Mouse (Mus musculus): ENCODE results near the gene C1galt1. TPM values are rescaled to one million over a fixed set of nuclear protein-coding genes. Genes with fewer than 3 reads are reported as not detected.

The C1galt1 gene
- polyA plus RNA-seq, 1 experiment from 2014 or later, result 8.1 TPM

DNA sequence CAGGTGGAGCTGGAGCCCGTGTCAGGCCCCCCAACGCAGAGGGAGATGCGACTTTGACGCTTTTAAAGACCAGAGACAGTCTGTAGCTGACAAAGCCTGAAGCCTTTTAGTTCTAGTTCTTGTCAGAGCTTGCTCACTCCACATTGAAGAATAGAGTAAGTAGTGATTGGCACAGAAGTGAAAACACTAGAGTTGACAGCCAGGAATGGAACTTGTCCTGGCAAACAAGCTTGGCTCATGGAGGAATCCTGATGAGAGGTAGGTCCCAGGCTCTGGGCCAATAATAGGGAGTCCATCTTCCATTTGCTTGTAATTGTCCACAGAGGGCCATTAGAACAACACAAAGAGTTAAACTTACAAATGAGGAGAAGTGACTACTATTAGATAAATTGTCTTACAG lies 18.7 kb downstream of the C1galt1 start:
- Histone ChIP-seq H3K4me3 (ENCODE audit: low read depth, low read length) (no peak overlapping the region), H3K36me3 (ENCODE audit: control insufficient read depth, insufficient read depth, low read length) (peaks cover 7% of the 10 kb centered on the region), H3K9me3 (ENCODE audit: control insufficient read depth, low read length) (no peaks in the 10 kb centered on the region), H3K27ac (replicated peaks) (no peak overlapping the region), H3K9ac (ENCODE audit: low read length) (no peak overlapping the region), H3K4me2 (replicated peaks; ENCODE audit: low read depth) (no peak overlapping the region), H3K4me1 (replicated peaks; ENCODE audit: control insufficient read depth, insufficient read depth) (no peaks in the 10 kb centered on the region), H3K27me3 (ENCODE audit: control insufficient read depth, insufficient read depth, low read length) (no peaks in the 10 kb centered on the region)
- no peak for TF ChIP-seq CTCF (IDR thresholded peaks at IDR 0.05; ENCODE audit: low read depth)
- no peak for TF ChIP-seq EP300 (optimal IDR thresholded peaks at IDR 0.05)
- DNase-seq (ENCODE audit: low spot score), result no peak
- no peak for ATAC-seq (ENCODE audit: low FRiP score, low TSS enrichment)
- 81% methylated on average over 4 of the region's 4 CpGs for WGBS

DNA sequence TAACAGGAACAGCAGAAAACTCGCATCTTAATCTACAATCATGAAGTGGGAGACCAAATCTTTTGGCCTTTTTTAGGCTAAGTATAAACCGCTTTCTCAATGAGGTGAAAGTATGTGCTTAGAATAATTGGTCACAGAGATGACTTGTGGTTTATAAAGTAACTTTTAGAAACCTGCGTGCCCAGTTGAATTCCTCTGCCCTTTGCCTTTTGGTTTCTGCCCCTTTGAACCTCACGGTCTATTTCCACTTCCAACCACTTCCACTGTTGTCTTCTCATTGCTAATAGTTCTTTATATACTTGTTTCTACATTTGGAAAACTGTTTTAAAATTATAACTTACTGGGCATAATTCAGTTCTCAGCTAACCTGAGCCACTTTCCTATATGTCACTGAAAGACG lies 32.2 kb downstream of the C1galt1 start:
- WGBS, result 90% methylated on average over 5 of the region's 5 CpGs

GRCm38 (mm10) chr6:7881595-7882128 lies 37.0 kb downstream of the C1galt1 start:
- Histone ChIP-seq H3K27ac (replicated peaks) (no peak overlapping the region), H3K9me3 (ENCODE audit: control insufficient read depth, low read length) (no peaks in the 10 kb centered on the region), H3K4me3 (ENCODE audit: low read depth, low read length) (no peak overlapping the region), H3K9ac (ENCODE audit: low read length) (no peak overlapping the region), H3K4me1 (replicated peaks; ENCODE audit: control insufficient read depth, insufficient read depth) (no peaks in the 10 kb centered on the region), H3K36me3 (ENCODE audit: control insufficient read depth, insufficient read depth, low read length) (no peaks in the 10 kb centered on the region), H3K4me2 (replicated peaks; ENCODE audit: low read depth) (no peak overlapping the region), H3K27me3 (ENCODE audit: control insufficient read depth, insufficient read depth, low read length) (no peaks in the 10 kb centered on the region)
- ATAC-seq (ENCODE audit: low FRiP score, low TSS enrichment) (no peak), DNase-seq (ENCODE audit: low spot score) (no peak)
- WGBS, result 66% methylated on average over 1 of the region's 1 CpGs
- TF ChIP-seq CTCF (IDR thresholded peaks at IDR 0.05; ENCODE audit: low read depth), result no peak
- no peak for TF ChIP-seq EP300 (optimal IDR thresholded peaks at IDR 0.05)

More for the DNA sequence above, 32.2 kb downstream of the C1galt1 start:
- Histone ChIP-seq H3K9ac (ENCODE audit: low read length) (no peak overlapping the region), H3K27ac (replicated peaks) (no peak overlapping the region), H3K36me3 (ENCODE audit: control insufficient read depth, insufficient read depth, low read length) (peaks cover 2% of the 10 kb centered on the region; the same call in 1 of the 2 replicates), H3K4me1 (replicated peaks; ENCODE audit: control insufficient read depth, insufficient read depth) (no peaks in the 10 kb centered on the region), H3K27me3 (ENCODE audit: control insufficient read depth, insufficient read depth, low read length) (no peaks in the 10 kb centered on the region), H3K4me3 (ENCODE audit: low read depth, low read length) (no peak overlapping the region), H3K4me2 (replicated peaks; ENCODE audit: low read depth) (no peak overlapping the region), H3K9me3 (ENCODE audit: control insufficient read depth, low read length) (no peaks in the 10 kb centered on the region)
- ATAC-seq (ENCODE audit: low FRiP score, low TSS enrichment) (no peak), DNase-seq (ENCODE audit: low spot score) (no peak)
- no peak for TF ChIP-seq EP300 (optimal IDR thresholded peaks at IDR 0.05)
- no peak for TF ChIP-seq CTCF (IDR thresholded peaks at IDR 0.05; ENCODE audit: low read depth)

- Histone ChIP-seq H3K27ac (replicated peaks) (no peak overlapping the region), H3K9ac (ENCODE audit: low read length) (no peak overlapping the region), H3K27me3 (ENCODE audit: control insufficient read depth, insufficient read depth, low read length) (no peaks in the 10 kb centered on the region), H3K36me3 (ENCODE audit: control insufficient read depth, insufficient read depth, low read length) (no peaks in the 10 kb centered on the region), H3K4me1 (replicated peaks; ENCODE audit: control insufficient read depth, insufficient read depth) (no peaks in the 10 kb centered on the region), H3K4me3 (ENCODE audit: low read depth, low read length) (no peak overlapping the region), H3K4me2 (replicated peaks; ENCODE audit: low read depth) (no peak overlapping the region), H3K9me3 (ENCODE audit: control insufficient read depth, low read length) (no peaks in the 10 kb centered on the region)
- 45% methylated on average over 13 of the region's 13 CpGs for WGBS
- no peak for DNase-seq (ENCODE audit: low spot score)
- ATAC-seq (ENCODE audit: low FRiP score, low TSS enrichment), result no peak
- TF ChIP-seq CTCF (IDR thresholded peaks at IDR 0.05; ENCODE audit: low read depth) (no peak), EP300 (optimal IDR thresholded peaks at IDR 0.05) (no peak)
Measured at GRCm38 (mm10) chr6:7882520-7882919, 37.9 kb downstream of the C1galt1 start.

- no peak overlapping the region for H3K27ac ChIP-seq (replicated peaks)
- 45% methylated on average over 5 of the region's 5 CpGs for WGBS
- H3K4me3 ChIP-seq (ENCODE audit: low read depth, low read length), result no peak overlapping the region
- no peaks in the 10 kb centered on the region for H3K36me3 ChIP-seq (ENCODE audit: control insufficient read depth, insufficient read depth, low read length)
- no peaks in the 10 kb centered on the region for H3K4me1 ChIP-seq (replicated peaks; ENCODE audit: control insufficient read depth, insufficient read depth)
- no peaks in the 10 kb centered on the region for H3K9me3 ChIP-seq (ENCODE audit: control insufficient read depth, low read length)
- H3K4me2 ChIP-seq (replicated peaks; ENCODE audit: low read depth), result no peak overlapping the region
- no peak overlapping the region for H3K9ac ChIP-seq (ENCODE audit: low read length)
- ATAC-seq (ENCODE audit: low FRiP score, low TSS enrichment), result no peak
- TF ChIP-seq EP300 (optimal IDR thresholded peaks at IDR 0.05), result no peak
- no peak for TF ChIP-seq CTCF (IDR thresholded peaks at IDR 0.05; ENCODE audit: low read depth)
- no peak for DNase-seq (ENCODE audit: low spot score)
- H3K27me3 ChIP-seq (ENCODE audit: control insufficient read depth, insufficient read depth, low read length), result no peaks in the 10 kb centered on the region
Measured at GRCm38 (mm10) chr6:7885994-7886684, 41.5 kb downstream of the C1galt1 start.

- no peak for DNase-seq (ENCODE audit: low spot score)
- TF ChIP-seq EP300 (optimal IDR thresholded peaks at IDR 0.05) (no peak), CTCF (IDR thresholded peaks at IDR 0.05; ENCODE audit: low read depth) (no peak)
- H3K4me2 ChIP-seq (replicated peaks; ENCODE audit: low read depth), result no peak overlapping the region
Measured at GRCm38 (mm10) chr6:7886685-7887004, 42.0 kb downstream of the C1galt1 start.

More at GRCm38 (mm10) chr6:7886685-7887004, 42.0 kb downstream of the C1galt1 start:
- Histone ChIP-seq H3K4me1 (replicated peaks; ENCODE audit: control insufficient read depth, insufficient read depth) (no peaks in the 10 kb centered on the region), H3K9me3 (ENCODE audit: control insufficient read depth, low read length) (no peaks in the 10 kb centered on the region), H3K27me3 (ENCODE audit: control insufficient read depth, insufficient read depth, low read length) (no peaks in the 10 kb centered on the region), H3K9ac (ENCODE audit: low read length) (no peak overlapping the region), H3K36me3 (ENCODE audit: control insufficient read depth, insufficient read depth, low read length) (no peaks in the 10 kb centered on the region), H3K27ac (replicated peaks) (no peak overlapping the region), H3K4me3 (ENCODE audit: low read depth, low read length) (no peak overlapping the region)
- no peak for ATAC-seq (ENCODE audit: low FRiP score, low TSS enrichment)
- WGBS, result 46% methylated on average over 2 of the region's 2 CpGs

All from stomach, postnatal 0 days (tissue).